In the genomic region with DNA sequence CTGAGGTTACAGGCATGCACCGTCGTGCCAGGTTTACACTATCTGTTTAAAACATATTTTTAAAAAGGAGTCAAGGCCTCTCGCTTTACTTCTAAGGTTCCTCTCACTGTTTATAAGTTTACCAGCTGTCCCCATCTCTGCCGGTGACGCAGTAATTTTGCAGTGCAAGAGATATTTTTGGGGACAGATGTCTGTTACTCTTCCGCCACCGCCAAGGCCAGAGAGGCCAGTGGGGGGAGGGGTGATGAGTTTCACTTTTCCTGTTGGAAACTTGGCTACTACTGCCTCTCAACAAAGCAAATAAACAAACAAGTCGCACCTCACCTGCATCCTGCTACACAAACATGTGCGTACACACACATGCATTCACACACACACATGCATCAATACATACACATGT, we compare ENCODE assay signal across 10 mouse cellular contexts.
DNase-seq lines count a peak whose midpoint lies in the region; ATAC-seq and TF ChIP-seq lines count a peak whose summit lies in the region.
"Had no signal": no experiment of that assay in that cellular context is flagged by ENCODE, and none has a peak within 500 bp of the region (broad histone marks: within the 10 kb centered on the region; RNA-seq: fewer than 3 reads in every experiment).

No protein-coding gene starts in this region.

- dilution Hi-C loops in CH12.LX (cut with MboI; ENCODE audit: extremely low pct_ligation_motif_present, extremely low pct_unique_long_range_greater_than_20kb, low sequenced_read_pairs): no loop called here

- no peaks in the 10 kb centered on the region for H3K79me2 ChIP-seq in CH12.LX (replicated peaks; ENCODE audit: control insufficient read depth, extremely low read depth, insufficient read depth, poor library complexity, severe bottlenecking)

- H3K9ac ChIP-seq in kidney, embryonic 16.5 days (replicated peaks; ENCODE audit: low read length): no peak overlapping the region
- no peak overlapping the region for H3K9ac ChIP-seq in CH12.LX (ENCODE audit: insufficient read depth, low read depth)

- no peak overlapping the region for H3K4me3 ChIP-seq in kidney, embryonic 16.5 days (ENCODE audit: low read length)
- peak overlapping the region in 1 of 3 experiments; percentile 62 for H3K4me3 ChIP-seq in CH12.LX (replicated peaks in 1 of 3; ENCODE audit: low read depth in 2 of 3, low read length in 2 of 3, poor library complexity in 1 of 3)
- no peak overlapping the region for H3K4me3 ChIP-seq in brown adipose tissue, adult 24 weeks (ENCODE audit: insufficient read depth, low read depth, low read length)
- no peak overlapping the region for H3K4me3 ChIP-seq in midbrain, embryonic 10.5 days
- no peak overlapping the region for H3K4me3 ChIP-seq in forebrain, embryonic 10.5 days

- no peak for ATAC-seq in kidney, embryonic 16.5 days (ENCODE audit: low FRiP score, low TSS enrichment)
- no peak for ATAC-seq in erythroblast, adult 5-6 weeks (replicated peaks; ENCODE audit: low FRiP score, poor library complexity, severe bottlenecking)

- no peak overlapping the region for H3K27ac ChIP-seq in kidney, embryonic 16.5 days (ENCODE audit: low read length)
- peak overlapping the region; percentile 72 for H3K27ac ChIP-seq in CH12.LX (ENCODE audit: insufficient read depth, low read depth)
- H3K27ac ChIP-seq in brown adipose tissue, adult 24 weeks (replicated peaks; ENCODE audit: low read depth, low read length): peak overlapping the region; percentile 26; the same call in 1 of the 2 replicates
- H3K27ac ChIP-seq in midbrain, embryonic 10.5 days (replicated peaks): no peak overlapping the region
- H3K27ac ChIP-seq in forebrain, embryonic 10.5 days: no peak overlapping the region

- no peaks in the 10 kb centered on the region for H3K36me3 ChIP-seq in kidney, embryonic 16.5 days (ENCODE audit: insufficient read depth, low read length)
- H3K36me3 ChIP-seq in CH12.LX (replicated peaks in 1 of 2; ENCODE audit: control insufficient read depth in 1 of 2, insufficient read depth in 1 of 2, low read length in 1 of 2): no peaks in the 10 kb centered on the region
- H3K36me3 ChIP-seq in midbrain, embryonic 10.5 days: no peaks in the 10 kb centered on the region
- no peaks in the 10 kb centered on the region for H3K36me3 ChIP-seq in forebrain, embryonic 10.5 days (replicated peaks)

- peaks cover 7% of the 10 kb centered on the region for H3K4me1 ChIP-seq in kidney, embryonic 16.5 days (ENCODE audit: insufficient read depth, low read length)
- H3K4me1 ChIP-seq in CH12.LX (ENCODE audit: control insufficient read depth in 1 of 2, insufficient read depth in 2 of 2): peaks cover 12 to 66% of the 10 kb centered on the region in 2 experiments
- peaks cover 13% of the 10 kb centered on the region for H3K4me1 ChIP-seq in brown adipose tissue, adult 24 weeks (ENCODE audit: control insufficient read depth, insufficient read depth, insufficient read length, low read length)
- H3K4me1 ChIP-seq in midbrain, embryonic 10.5 days: peaks cover 11% of the 10 kb centered on the region
- H3K4me1 ChIP-seq in forebrain, embryonic 10.5 days: peaks cover 4% of the 10 kb centered on the region; the same call in 1 of the 2 replicates

- 67% methylated on average over 9 of the region's 9 CpGs for WGBS in kidney, embryonic 16.5 days
- 82% methylated on average over 9 of the region's 9 CpGs for WGBS in midbrain, embryonic 10.5 days
- WGBS in forebrain, embryonic 10.5 days: 85% methylated on average over 9 of the region's 9 CpGs

- TF ChIP-seq RAD21 in CH12.LX (IDR thresholded peaks at IDR 0.05; ENCODE audit: low read depth, low read length): no peak

- no peaks in the 10 kb centered on the region for H3K27me3 ChIP-seq in kidney, embryonic 16.5 days (ENCODE audit: insufficient read depth, low read length)
- H3K27me3 ChIP-seq in CH12.LX (replicated peaks): no peaks in the 10 kb centered on the region
- no peaks in the 10 kb centered on the region for H3K27me3 ChIP-seq in midbrain, embryonic 10.5 days (ENCODE audit: low read depth, poor library complexity, severe bottlenecking)
- H3K27me3 ChIP-seq in forebrain, embryonic 10.5 days (ENCODE audit: poor library complexity, severe bottlenecking): no peaks in the 10 kb centered on the region

- in situ Hi-C loops in CH12.LX (cut with MboI; ENCODE audit: low pct_ligation_motif_present, low pct_unique_long_range_greater_than_20kb, low sequenced_read_pairs): no loop called here

- TF ChIP-seq EP300 in CH12.LX (IDR thresholded peaks at IDR 0.05; ENCODE audit: low read length): no peak

- no peak overlapping the region for H3K4me2 ChIP-seq in kidney, embryonic 16.5 days (replicated peaks; ENCODE audit: low read depth, low read length)
- 0 out of 2 replicates have a peak overlapping the region, but pooled peaks have one; percentile 39 for H3K4me2 ChIP-seq in CH12.LX (ENCODE audit: insufficient read depth, low read depth, poor library complexity, severe bottlenecking)

- intact Hi-C loops in heart, postnatal 36 days (cut with DNase I): loop anchor here (1.0 to 2.0 kb wide), 2 partner anchors 40 to 94 kb away; no protein-coding TSS in a partner anchor

- H3K9me3 ChIP-seq in kidney, embryonic 16.5 days (ENCODE audit: low read length): no peaks in the 10 kb centered on the region
- no peaks in the 10 kb centered on the region for H3K9me3 ChIP-seq in CH12.LX (replicated peaks; ENCODE audit: low read length)
- H3K9me3 ChIP-seq in midbrain, embryonic 10.5 days (replicated peaks): no peaks in the 10 kb centered on the region
- no peaks in the 10 kb centered on the region for H3K9me3 ChIP-seq in forebrain, embryonic 10.5 days

- no peak for TF ChIP-seq POLR2A in CH12.LX (IDR thresholded peaks at IDR 0.05; ENCODE audit: low read depth, low read length)

- peak; percentile 47 for DNase-seq in kidney, adult 11 months
- peak; percentile 47 for DNase-seq in CH12.LX (ENCODE audit: extremely low read depth)
- DNase-seq in heart, postnatal 36 days: peak; percentile 26 to 40
- no peak for DNase-seq in midbrain, embryonic 10.5 days (ENCODE audit: low spot score)
- no peak for DNase-seq in forebrain, embryonic 10.5 days (ENCODE audit: extremely low spot score, low spot score)
- DNase-seq: cerebellum, postnatal 25 days; lung, adult 2 months had no signal

- TF ChIP-seq CTCF in CH12.LX (conservative IDR thresholded peaks at IDR 0.05 in 1 of 2, IDR thresholded peaks at IDR 0.05 in 1 of 2; ENCODE audit: low read depth in 2 of 2, low read length in 2 of 2): no peak

TF ChIP-seq in CH12.LX, 34 proteins besides CTCF, POLR2A, EP300 and RAD21:
- TF ChIP-seq GABPA (IDR thresholded peaks at IDR 0.05; ENCODE audit: insufficient replicate concordance, low read depth, low read length) (no peak), BHLHE40 (IDR thresholded peaks at IDR 0.05; ENCODE audit: low read depth, low read length) (0 out of 2 replicates have a peak, but pooled peaks have one; percentile 18), MEF2A (IDR thresholded peaks at IDR 0.05; ENCODE audit: borderline replicate concordance, low read depth, low read length) (peak; percentile 83), MAFK (IDR thresholded peaks at IDR 0.05; ENCODE audit: insufficient replicate concordance, low read length) (no peak), MYC (IDR thresholded peaks at IDR 0.05; ENCODE audit: low read depth, low read length) (no peak), ETS1 (conservative IDR thresholded peaks at IDR 0.05; ENCODE audit: low read depth, low read length) (0 out of 2 replicates have a peak, but pooled peaks have one; percentile 39), CHD2 (IDR thresholded peaks at IDR 0.05; ENCODE audit: low read length) (peak; percentile 47; the same call in 1 of the 2 replicates)

Comparison
In these comparisons a context has a peak if more than half of its experiments do, and no peak if none do; other contexts are left out.
1. DNase-seq: peak in kidney, adult 11 months (single experiment), CH12.LX (single experiment) and heart, postnatal 36 days (2 of 2); none in midbrain, embryonic 10.5 days (single experiment) and forebrain, embryonic 10.5 days (single experiment).
2. H3K27ac ChIP-seq: peak in CH12.LX (single experiment) and brown adipose tissue, adult 24 weeks (single experiment); none in kidney, embryonic 16.5 days (single experiment), midbrain, embryonic 10.5 days (single experiment) and forebrain, embryonic 10.5 days (single experiment).